Mouse (Mus musculus) kidney, embryonic 14.5 days (tissue): ENCODE results near the gene Usp5. TPM values are rescaled to one million over a fixed set of nuclear protein-coding genes. Genes with fewer than 3 reads are reported as not detected.
A peak's percentile ranks its signal among the peaks of the same experiment; 100 is the strongest.

ENCODE experiments used
- ATAC-seq: fragments of 200-750 bp; cut with Nextera tagmentation; 2 replicates; pipeline ENCODE4 v1.8.0; 2017; ENCODE audit warnings: moderate number of reproducible peaks, mild to moderate bottlenecking, moderate TSS enrichment, moderate library complexity; ENCODE audit not compliant: low FRiP score, low TSS enrichment
- H3K27ac ChIP-seq: fragments of 300-500 bp; sonication (generic); 2 replicates; pipeline ENCODE4 v1.5.1; 2014; ENCODE audit warnings: low read depth, mild to moderate bottlenecking, low read length, moderate library complexity, mixed read lengths
- H3K27me3 ChIP-seq: fragments of 300-500 bp; sonication (generic); 2 replicates; pipeline ENCODE4 v1.6.1; 2014; ENCODE audit warnings: mild to moderate bottlenecking, low read length; ENCODE audit not compliant: control insufficient read depth, insufficient read depth
- H3K36me3 ChIP-seq: fragments of 300-500 bp; sonication (generic); 2 replicates; pipeline ENCODE4 v1.6.1; 2014; ENCODE audit warnings: low read length, mixed read lengths; ENCODE audit not compliant: control insufficient read depth, insufficient read depth
- H3K4me1 ChIP-seq: fragments of 300-500 bp; sonication (generic); 2 replicates; pipeline ENCODE4 v1.6.1; 2014; ENCODE audit warnings: low read length, mixed read lengths; ENCODE audit not compliant: control insufficient read depth, insufficient read depth
- H3K4me2 ChIP-seq: fragments of 300-500 bp; sonication (generic); replicated peaks from 2 replicates; pipeline ENCODE4 v1.6.1; 2014; ENCODE audit warnings: low read depth, mild to moderate bottlenecking, low read length
- H3K4me3 ChIP-seq: fragments of 300-500 bp; sonication (generic); 2 replicates; pipeline ENCODE4 v1.5.1; 2014; ENCODE audit warnings: mild to moderate bottlenecking, low read length
- H3K9ac ChIP-seq: fragments of 300-500 bp; sonication (generic); 2 replicates; pipeline ENCODE4 v1.6.1; 2014; ENCODE audit warnings: low read depth, mild to moderate bottlenecking, low read length, moderate library complexity
- H3K9me3 ChIP-seq: fragments of 300-500 bp; sonication (generic); 2 replicates; pipeline ENCODE4 v1.6.1; 2016; ENCODE audit warnings: low read length; ENCODE audit not compliant: control insufficient read depth
- WGBS: fragments of 180-500 bp; shearing (Covaris S2); extraction: QIAGEN DNeasy Blood & Tissue Kit; methylation state at CpG from one replicate; pipeline ENCODE4 v1.1.7; 2014; 5-methylcytosine and 5-hydroxymethylcytosine counted together
- polyA plus RNA-seq: library from polyadenylated mRNA; unstranded; fragments of >200 nt; fragmentation: Nextera tagmentation; extraction: Ambion mirVana; gene quantifications from 2 replicates; pipeline ENCODE4 v1.2.1, GENCODE M21; 2014

Usp5 gene
- polyA plus RNA-seq, 1 experiment from 2014 or later = 139 TPM

DNA sequence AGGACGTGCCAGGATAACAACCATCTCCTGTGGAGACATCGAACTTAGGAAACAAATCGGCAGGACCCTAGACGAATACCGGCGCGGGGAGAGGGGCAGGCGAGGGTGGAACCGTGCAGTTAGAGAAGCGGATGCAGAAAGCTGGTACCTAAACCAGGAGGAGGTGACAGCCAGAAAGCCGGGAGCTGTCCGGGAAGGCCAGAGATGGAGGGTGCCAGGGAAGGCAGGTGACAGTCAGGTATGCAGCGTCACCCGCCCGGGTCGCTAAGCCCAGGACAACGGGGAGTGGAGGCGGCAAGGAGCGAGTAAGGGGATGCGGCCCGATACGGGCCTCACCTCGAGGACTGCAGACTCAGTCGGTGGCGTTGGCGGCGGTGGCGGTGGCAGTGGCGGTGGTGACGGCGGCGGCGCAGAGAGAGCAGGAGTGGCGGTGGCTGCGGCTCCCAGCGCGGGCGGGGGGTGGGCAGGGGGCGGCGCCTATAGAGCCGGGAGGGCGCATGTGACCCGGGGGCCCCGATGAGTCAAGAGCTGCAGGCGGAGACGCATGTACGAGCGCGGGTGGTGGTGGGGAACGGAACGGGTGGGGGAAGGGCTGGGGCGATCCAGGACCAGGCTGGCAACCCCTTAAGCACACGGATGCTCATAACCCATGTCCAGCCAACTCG lies 60.1 kb downstream of the Usp5 start, which contains the start of gene Eno2:
Eno2 (minus strand) TSS at position 573 of the 665 bp plus-strand sequence.
- Histone ChIP-seq H3K27ac (no peak within 1 kb of the TSS), H3K36me3 (no peaks in the 10 kb centered on the region), H3K4me1 (peaks cover 26% of the 10 kb centered on the region), H3K4me3 (peak within 1 kb of the TSS; percentile 50), H3K9ac (peak within 1 kb of the TSS; percentile 58; the same call in 1 of the 2 replicates), H3K4me2 (peak within 1 kb of the TSS; percentile 94), H3K27me3 (no peaks in the 10 kb centered on the region), H3K9me3 (no peaks in the 10 kb centered on the region)
- ATAC-seq = peak; percentile 66
- under 1% methylated on average over 45 of the region's 54 CpGs for WGBS

DNA sequence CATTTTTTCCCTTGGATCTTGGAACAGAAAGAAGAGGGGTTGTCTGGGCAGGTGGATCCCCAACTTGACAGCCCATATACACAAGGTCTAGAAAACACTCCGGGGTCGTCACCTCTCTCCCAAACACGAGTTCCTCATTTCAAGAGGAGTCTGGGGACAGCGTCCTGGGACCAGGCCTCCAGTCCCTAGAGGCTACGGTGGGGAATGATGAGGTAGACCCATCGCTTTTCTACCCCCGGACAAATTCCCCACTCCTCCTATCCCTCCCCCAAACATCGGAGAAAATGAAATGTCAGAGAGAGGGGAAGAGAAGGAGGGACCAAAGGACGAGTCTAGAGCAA lies 60.6 kb downstream of the Usp5 start:
- no peak overlapping the region for H3K27ac ChIP-seq
- no peaks in the 10 kb centered on the region for H3K36me3 ChIP-seq
- no peaks in the 10 kb centered on the region for H3K27me3 ChIP-seq
- WGBS = 4% methylated on average over 9 of the region's 9 CpGs
- peak; percentile 13; the same call in 1 of the 2 replicates for ATAC-seq
- H3K4me3 ChIP-seq = peak overlapping the region; percentile 50
- H3K4me2 ChIP-seq = peak overlapping the region; percentile 94
- H3K9me3 ChIP-seq = no peaks in the 10 kb centered on the region
- H3K4me1 ChIP-seq = peaks cover 26% of the 10 kb centered on the region
- peak overlapping the region; percentile 58; the same call in 1 of the 2 replicates for H3K9ac ChIP-seq

DNA sequence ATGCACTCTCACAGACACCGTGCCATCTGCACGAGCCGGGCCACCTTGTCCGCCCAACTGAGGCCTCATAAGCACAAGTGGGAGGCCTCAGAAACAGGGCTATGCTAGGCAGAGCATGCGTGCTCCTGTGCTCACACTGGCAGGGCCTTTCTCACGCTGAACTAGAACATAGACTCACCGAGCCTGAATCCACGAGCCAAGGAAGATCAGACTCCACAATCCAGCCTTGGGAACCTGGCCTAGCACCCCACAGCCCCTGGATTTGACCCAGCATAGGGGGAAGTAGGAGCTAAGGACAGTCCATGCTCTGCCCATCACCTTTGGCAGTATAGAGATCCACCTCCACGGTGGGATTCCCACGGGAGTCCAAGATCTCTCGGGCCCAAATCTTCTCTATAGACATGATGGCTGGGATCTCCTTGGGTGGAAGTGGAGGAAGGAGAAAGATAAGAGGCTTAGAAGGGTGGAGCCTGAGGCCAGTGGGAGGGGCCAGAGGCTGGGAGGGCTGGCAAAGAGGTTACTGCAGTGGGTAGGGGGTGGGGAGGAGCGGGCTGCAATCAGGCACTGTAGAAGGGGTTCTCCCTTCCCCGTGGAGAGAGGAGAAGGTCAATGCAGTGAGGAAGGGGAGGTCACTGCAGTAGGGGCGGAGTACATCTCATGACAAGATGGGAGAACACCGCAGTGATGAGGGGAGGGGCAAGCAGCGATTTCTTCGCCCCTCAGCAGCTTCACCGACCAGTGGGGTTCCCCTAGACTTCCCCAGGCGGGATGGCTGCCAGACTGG lies 61.2 kb downstream of the Usp5 start:
- H3K27ac ChIP-seq = peak overlapping the region; percentile 25; the same call in 1 of the 2 replicates
- H3K4me1 ChIP-seq = peaks cover 26% of the 10 kb centered on the region
- H3K9ac ChIP-seq = peak overlapping the region; percentile 58
- H3K4me2 ChIP-seq = peak overlapping the region; percentile 94
- H3K9me3 ChIP-seq = no peaks in the 10 kb centered on the region
- 24% methylated on average over 18 of the region's 19 CpGs for WGBS
- no peaks in the 10 kb centered on the region for H3K27me3 ChIP-seq
- H3K4me3 ChIP-seq = peak overlapping the region; percentile 50
- H3K36me3 ChIP-seq = no peaks in the 10 kb centered on the region
- ATAC-seq = peak; percentile 56

DNA sequence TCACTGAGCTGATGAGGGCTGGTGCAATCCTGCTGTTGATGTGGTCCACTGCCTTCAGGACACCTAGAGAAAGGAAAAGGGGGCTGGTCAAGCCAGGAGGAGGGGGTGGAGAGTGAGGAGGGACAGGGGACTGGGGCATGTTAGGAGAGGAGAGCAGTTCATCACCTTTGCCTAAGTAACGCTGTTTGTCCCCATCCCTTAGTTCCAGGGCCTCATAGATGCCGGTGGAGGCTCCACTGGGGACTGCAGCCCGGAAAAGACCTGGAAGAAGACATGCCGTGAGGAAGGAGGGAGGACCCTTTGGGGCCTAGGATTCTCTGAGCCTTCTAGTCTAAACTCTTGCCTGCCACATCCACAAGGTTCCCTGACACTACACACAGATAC lies 61.8 kb downstream of the Usp5 start:
- Histone ChIP-seq H3K27me3 (no peaks in the 10 kb centered on the region), H3K9me3 (no peaks in the 10 kb centered on the region), H3K4me1 (peaks cover 26% of the 10 kb centered on the region), H3K9ac (peak overlapping the region; percentile 28; the same call in 1 of the 2 replicates), H3K27ac (peak overlapping the region; percentile 25; the same call in 1 of the 2 replicates), H3K4me2 (peak overlapping the region; percentile 94), H3K36me3 (no peaks in the 10 kb centered on the region), H3K4me3 (peak overlapping the region; percentile 10; the same call in 1 of the 2 replicates)
- WGBS = 32% methylated on average over 4 of the region's 4 CpGs
- ATAC-seq = no peak

DNA sequence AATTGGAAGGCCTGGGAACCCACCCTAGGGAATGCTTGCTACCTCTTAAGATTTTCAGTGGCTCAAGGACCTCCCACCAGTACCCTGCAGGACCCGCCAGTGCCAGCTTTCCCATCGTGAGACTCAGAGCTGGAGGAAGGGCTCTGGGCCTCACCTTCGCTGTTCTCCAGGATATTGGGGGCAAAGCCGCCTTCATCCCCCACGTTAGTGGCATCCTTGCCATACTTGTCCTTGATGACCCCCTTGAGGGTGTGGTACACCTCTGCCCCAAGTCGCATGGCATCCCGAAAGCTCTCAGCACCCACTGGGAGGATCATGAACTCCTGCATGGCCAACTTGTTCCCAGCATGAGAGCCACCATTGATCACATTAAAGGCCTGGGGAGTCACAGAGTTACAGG lies 63.3 kb downstream of the Usp5 start:
- WGBS = 90% methylated on average over 7 of the region's 7 CpGs
- no peak for ATAC-seq
- Histone ChIP-seq H3K4me3 (no peak overlapping the region), H3K9ac (no peak overlapping the region), H3K4me1 (peaks cover 26% of the 10 kb centered on the region), H3K36me3 (no peaks in the 10 kb centered on the region), H3K27ac (no peak overlapping the region), H3K4me2 (no peak overlapping the region), H3K9me3 (no peaks in the 10 kb centered on the region), H3K27me3 (no peaks in the 10 kb centered on the region)

Other genes with a start within 250 kb of the Usp5 start
- 0.08 TPM in 1 of 2 replicates, not detected in the other for gene C1s2, start 193.4 kb downstream of the Usp5 start, polyA plus RNA-seq
- gene Lpcat3, start 166.5 kb downstream of the Usp5 start, polyA plus RNA-seq = 51.2 and 67.3 TPM in 2 replicates
- gene Emg1, start 117.3 kb downstream of the Usp5 start, polyA plus RNA-seq = 233 and 278 TPM in 2 replicates
- gene Phb2, start 117.1 kb downstream of the Usp5 start, polyA plus RNA-seq = 341 and 402 TPM in 2 replicates
- 10.0 and 12.9 TPM in 2 replicates for gene Ptpn6, start 90.8 kb downstream of the Usp5 start, polyA plus RNA-seq
- gene Grcc10, start 88.1 kb downstream of the Usp5 start, polyA plus RNA-seq = 564 and 762 TPM in 2 replicates
- not detected in 2 replicates for gene Gm45234, start 73.5 kb downstream of the Usp5 start, polyA plus RNA-seq
- 17.5 and 17.7 TPM in 2 replicates for gene Atn1, start 73.0 kb downstream of the Usp5 start, polyA plus RNA-seq
- 8.8 and 10.8 TPM in 2 replicates for gene Eno2, start 59.8 kb downstream of the Usp5 start, polyA plus RNA-seq
- 0.39 and 0.61 TPM in 2 replicates for gene Lrrc23, start 49.8 kb downstream of the Usp5 start, polyA plus RNA-seq
- gene Spsb2, start 20.8 kb downstream of the Usp5 start, polyA plus RNA-seq = 8.7 and 11.4 TPM in 2 replicates
- 643 and 681 TPM in 2 replicates for gene Tpi1, start 15.2 kb downstream of the Usp5 start, polyA plus RNA-seq
- gene Cdca3, start 63 bp upstream of the Usp5 start, polyA plus RNA-seq = 201 and 232 TPM in 2 replicates
- 0.84 and 1.3 TPM in 2 replicates for gene Gnb3, start 10.8 kb upstream of the Usp5 start, polyA plus RNA-seq
- 25.8 and 29.5 TPM in 2 replicates for gene P3h3, start 28.3 kb upstream of the Usp5 start, polyA plus RNA-seq
- gene Gpr162, start 34.5 kb upstream of the Usp5 start, polyA plus RNA-seq = 0.55 and 1.1 TPM in 2 replicates
- 0.16 TPM in 1 of 2 replicates, not detected in the other for gene Cd4, start 58.7 kb upstream of the Usp5 start, polyA plus RNA-seq
- gene Lag3, start 82.2 kb upstream of the Usp5 start, polyA plus RNA-seq = 1.6 and 1.7 TPM in 2 replicates
- gene Ptms, start 90.6 kb upstream of the Usp5 start, polyA plus RNA-seq = 219 and 295 TPM in 2 replicates
- 396 and 402 TPM in 2 replicates for gene Mlf2, start 101.9 kb upstream of the Usp5 start, polyA plus RNA-seq
- gene Cops7a, start 136.1 kb upstream of the Usp5 start, polyA plus RNA-seq = 144 and 162 TPM in 2 replicates
- 1.0 and 1.2 TPM in 2 replicates for gene Pianp, start 167.2 kb upstream of the Usp5 start, polyA plus RNA-seq
- gene Zfp384, start 179.7 kb upstream of the Usp5 start, polyA plus RNA-seq = 12.5 and 15.0 TPM in 2 replicates
- gene Ing4, start 210.3 kb upstream of the Usp5 start, polyA plus RNA-seq = 111 and 144 TPM in 2 replicates
- gene Acrbp, start 220.2 kb upstream of the Usp5 start, polyA plus RNA-seq = 14.0 and 14.7 TPM in 2 replicates
- gene Lpar5, start 238.4 kb upstream of the Usp5 start, polyA plus RNA-seq = 0.43 and 0.45 TPM in 2 replicates